Mouse (Mus musculus) heart, postnatal 10 days (tissue): ENCODE results near the gene Prkn. TPM values are rescaled to one million over a fixed set of nuclear protein-coding genes. Genes with fewer than 3 reads are reported as not detected.

Source experiments
- DNase-seq, 2 experiments: peaks; one replicate each; pipeline ENCODE4 v3.0.0; 2021
- intact Hi-C: fragments of 180-260 bp; cut with DNase I; formaldehyde crosslinking; loops from one replicate; pipeline ENCODE4 v1.15.1; 2025
- total RNA-seq, 2 experiments: library from RNA; stranded (reverse); gene quantifications; 2 replicates each; pipeline ENCODE4 v1.2.3; 2021

The Prkn gene
- total RNA-seq, 2 experiments from 2014 or later = 9.1 to 11.0 TPM

- intact Hi-C loops = loop anchor here (2.0 kb wide), 1 partner anchor 107 kb away; no protein-coding TSS in a partner anchor
- peak in 1 of 2 experiments; percentile 14 for DNase-seq
Observed at GRCm38 (mm10) chr17:12103781-12104180, 1263.6 kb downstream of the Prkn start.

- DNase-seq = no peak
- intact Hi-C loops = loop anchor here (2.0 kb wide), 1 partner anchor 107 kb away; no protein-coding TSS in a partner anchor
Observed at GRCm38 (mm10) chr17:12104245-12104644, 1264.1 kb downstream of the Prkn start.

GRCm38 (mm10) chr17:12104690-12105089 lies 1264.5 kb downstream of the Prkn start:
- intact Hi-C loops = loop anchor here (2.0 kb wide), 1 partner anchor 106 kb away; no protein-coding TSS in a partner anchor
- no peak for DNase-seq

GRCm38 (mm10) chr17:12106255-12106654 lies 1266.1 kb downstream of the Prkn start:
- intact Hi-C loops = no loop called here
- DNase-seq = no peak

Other genes with a start within 250 kb of the Prkn start
- gene Pacrg, start 73 bp upstream of the Prkn start, total RNA-seq = 1 to 10 TPM in 1 of 2 experiments, under 1 TPM in 1; 0.60 to 1.5 TPM